Mouse (Mus musculus) liver, adult 2 months (tissue): ENCODE results near the gene Xbp1.

Source experiments
- CTCF ChIP-seq: fragments of 200-500 bp; IDR thresholded peaks from 2 replicates; pipeline ENCODE4 v1.5.1; 2011; ENCODE audit warnings: low read depth, low read length, control low read depth
- POLR2A ChIP-seq: fragments of 200-500 bp; IDR thresholded peaks from 2 replicates; pipeline ENCODE4 v1.6.1; 2011; ENCODE audit warnings: low read length, control low read depth; ENCODE audit not compliant: insufficient read depth; ENCODE audit errors: extremely low read depth

- TF ChIP-seq CTCF (no peak), POLR2A (no peak)
Measured at GRCm38 (mm10) chr11:5502351-5503051, 18.0 kb upstream of the Xbp1 start.
